Mouse (Mus musculus) E14TG2a.4 (cell line): Measurements from ENCODE around the gene Tyw5.

Experiments
- CTCF ChIP-seq: conservative IDR thresholded peaks from 2 replicates; pipeline ENCODE4 v1.5.1; 2014; ENCODE audit warnings: low read length
- NANOG ChIP-seq: IDR thresholded peaks from 2 replicates; pipeline ENCODE4 v1.6.1; 2014; ENCODE audit warnings: borderline replicate concordance, low read length, mixed read lengths
- POU5F1 ChIP-seq: IDR thresholded peaks from 2 replicates; pipeline ENCODE4 v1.6.1; 2014; ENCODE audit warnings: low read length, borderline replicate concordance

DNA sequence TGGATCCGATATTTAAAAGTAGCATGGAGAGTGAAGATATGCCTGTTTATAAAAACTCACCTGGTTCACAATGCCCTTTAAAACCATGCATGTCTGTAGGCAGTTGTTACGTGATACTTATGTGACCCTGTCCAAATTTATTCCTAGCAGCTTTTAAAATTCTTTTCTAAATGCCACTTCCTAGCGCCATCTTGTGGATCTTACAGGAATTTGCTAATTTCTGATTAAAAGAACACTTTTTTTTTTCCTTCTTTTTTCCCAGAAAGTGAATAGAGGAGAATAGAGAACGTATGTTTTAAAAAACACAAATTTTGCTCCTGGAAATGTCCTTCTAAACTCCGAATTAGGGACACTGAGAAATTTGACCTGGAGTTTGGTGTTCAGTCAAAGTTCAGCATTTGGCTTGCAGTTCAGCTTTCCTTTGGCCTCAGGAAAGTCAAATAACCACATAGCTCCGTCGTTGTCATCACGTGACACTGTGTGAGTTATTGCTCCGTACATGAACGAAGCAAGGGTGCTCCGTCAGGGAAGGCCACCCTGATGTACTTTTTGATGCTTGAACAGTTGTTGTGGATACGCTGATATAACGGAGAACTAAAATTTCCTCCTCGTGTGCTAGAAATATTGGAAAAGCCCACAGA lies 67.6 kb downstream of the Tyw5 start:
- peak; percentile 83 for TF ChIP-seq CTCF
- no peak for TF ChIP-seq NANOG
- TF ChIP-seq POU5F1 = no peak
